Mouse (Mus musculus): ENCODE measurements around the gene Fam234b.

DNA sequence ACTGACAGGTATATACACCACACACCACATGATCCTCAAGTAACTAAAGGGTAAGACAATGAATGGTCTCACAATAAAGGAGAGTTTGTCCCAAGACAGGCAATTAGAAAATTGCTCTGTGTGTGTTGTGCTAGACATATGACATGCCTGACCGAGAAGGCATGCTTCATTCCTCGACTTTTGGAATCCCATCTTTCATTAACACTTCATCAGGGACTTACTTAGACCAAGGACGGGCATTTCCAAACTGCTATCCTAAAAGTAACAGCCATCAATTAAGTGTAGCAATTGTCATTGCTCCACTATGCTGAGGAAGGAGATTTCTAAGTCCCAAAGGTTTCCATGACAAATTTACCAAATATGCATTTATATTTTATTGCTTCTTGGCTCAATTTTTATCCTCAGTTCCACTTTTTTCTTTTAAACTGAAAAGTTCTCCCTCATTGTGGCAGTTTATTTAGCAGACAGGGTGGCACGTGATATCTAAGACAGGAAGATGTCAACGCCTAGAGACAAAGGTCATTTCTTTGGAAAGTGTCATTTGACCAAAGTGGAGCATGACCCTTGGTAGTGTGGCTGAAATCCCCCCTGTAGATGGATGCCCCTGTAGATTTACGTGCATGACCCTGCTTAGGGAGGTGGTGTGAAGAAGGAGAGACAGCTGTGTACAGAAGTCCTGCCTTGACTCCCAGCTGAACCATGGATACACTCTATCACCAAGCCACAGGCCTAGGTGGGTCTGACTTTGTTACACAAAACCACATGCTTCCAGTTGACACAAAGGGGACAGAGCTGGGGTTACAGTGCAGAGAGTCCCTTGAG lies 78.9 kb downstream of the Fam234b start:
- no peak for TF ChIP-seq CHD2 (IDR thresholded peaks at IDR 0.05; ENCODE audit: low read depth, low read length)
- TF ChIP-seq ZC3H11A (IDR thresholded peaks at IDR 0.05; ENCODE audit: borderline replicate concordance, low read depth, low read length), result no peak
- no peak for TF ChIP-seq ZNF384 (IDR thresholded peaks at IDR 0.05; ENCODE audit: low read depth, low read length)
